Mouse (Mus musculus): ENCODE data around the gene Rad21l.

Gene Rad21l

DNA sequence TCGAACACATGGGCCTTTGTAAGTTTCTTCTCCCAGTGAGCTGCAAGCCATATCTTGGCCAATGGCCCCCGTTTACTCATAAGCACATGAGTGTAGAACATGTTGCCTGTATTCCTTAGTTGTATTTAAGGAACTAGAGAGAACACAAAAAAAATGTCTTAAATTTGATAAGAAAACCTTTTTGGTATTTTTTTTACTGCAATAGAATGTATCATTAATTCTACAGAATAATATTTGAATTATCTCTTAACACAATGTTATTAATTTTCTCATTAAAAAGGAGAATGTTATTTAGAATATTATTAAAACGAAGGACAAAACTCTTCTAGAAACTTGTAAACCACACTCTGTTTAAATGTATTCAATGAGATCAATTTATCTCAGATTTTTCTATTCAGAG lies at the start of gene Rad21l:
Rad21l (minus strand) TSS at position 101 of the 400 bp plus-strand sequence.
- 82% methylated on average over 3 of the region's 3 CpGs for WGBS

DNA sequence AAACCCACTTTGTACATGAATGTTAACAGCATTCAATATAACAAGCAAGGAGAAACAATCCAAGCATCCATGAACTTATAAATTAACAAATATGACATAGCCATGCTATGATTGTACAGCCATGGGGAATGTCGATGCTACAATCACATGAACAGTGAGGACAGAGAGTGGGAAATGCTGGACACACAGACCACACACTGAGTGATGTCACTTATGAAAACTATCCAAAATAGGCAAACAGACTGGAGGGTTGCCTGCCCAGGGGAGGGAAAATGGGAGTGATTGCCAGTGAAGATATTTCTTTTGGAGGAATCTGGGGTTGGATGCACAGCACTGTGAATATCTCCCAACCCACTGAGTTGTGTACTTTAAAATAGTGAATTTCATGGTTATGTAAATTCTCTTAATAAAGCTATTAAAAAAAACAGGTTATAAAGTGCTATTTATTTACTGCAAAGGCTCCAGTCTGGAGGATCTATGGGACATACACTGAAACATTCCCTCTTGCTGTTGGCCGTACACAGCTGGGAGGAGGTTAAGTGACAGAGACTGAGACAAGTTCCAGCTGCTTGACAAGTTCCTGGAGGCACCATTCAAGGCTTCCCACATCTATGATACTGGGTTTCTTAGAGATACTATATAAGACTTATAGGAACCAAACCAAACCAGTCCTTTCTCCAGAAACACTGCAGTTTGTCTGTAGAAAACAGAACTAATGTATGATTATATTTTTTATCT lies 48.2 kb upstream of the Rad21l start:
- 74% methylated on average over 2 of the region's 2 CpGs for WGBS

DNA sequence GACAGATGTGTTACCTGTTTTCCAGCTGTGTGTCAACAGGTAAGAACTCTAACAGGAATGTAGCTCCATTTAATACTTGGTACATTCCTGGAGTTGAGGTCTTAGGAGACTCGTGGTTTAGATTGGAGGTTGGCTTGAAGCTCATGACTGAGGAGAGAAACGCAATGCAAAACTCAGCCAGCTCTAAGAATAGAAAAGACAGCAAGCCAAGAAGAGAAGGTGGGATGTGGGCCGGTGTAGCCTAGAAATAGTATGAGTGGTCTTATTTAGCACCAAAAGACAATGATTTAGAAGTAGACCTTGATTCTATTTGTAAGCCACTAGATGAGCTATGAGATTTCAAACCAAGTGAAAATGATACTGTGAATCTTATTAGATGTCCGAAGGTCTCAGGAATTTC lies 47.2 kb upstream of the Rad21l start:
- 54% methylated on average over 4 of the region's 4 CpGs for WGBS

DNA sequence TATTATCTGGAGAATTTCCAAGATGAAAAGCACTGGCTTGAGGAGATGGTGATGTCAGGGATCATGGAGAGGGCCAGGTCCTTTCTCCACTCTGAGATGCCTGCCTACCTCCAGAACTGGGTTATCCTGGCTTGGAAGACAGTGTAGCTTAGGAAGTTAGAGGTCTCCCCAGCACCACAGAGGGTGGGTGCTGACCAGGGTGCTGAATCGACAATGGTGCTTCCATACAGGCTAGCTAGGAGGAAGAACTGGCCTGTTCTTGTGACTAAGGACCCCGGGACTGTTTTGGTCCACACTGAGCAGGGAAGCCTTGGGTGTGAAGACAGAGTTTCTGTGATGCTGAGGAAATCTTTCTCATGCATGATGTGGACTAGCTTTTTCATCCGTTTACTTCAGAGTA lies 44.3 kb upstream of the Rad21l start:
- WGBS, result 38% methylated on average over 3 of the region's 3 CpGs

DNA sequence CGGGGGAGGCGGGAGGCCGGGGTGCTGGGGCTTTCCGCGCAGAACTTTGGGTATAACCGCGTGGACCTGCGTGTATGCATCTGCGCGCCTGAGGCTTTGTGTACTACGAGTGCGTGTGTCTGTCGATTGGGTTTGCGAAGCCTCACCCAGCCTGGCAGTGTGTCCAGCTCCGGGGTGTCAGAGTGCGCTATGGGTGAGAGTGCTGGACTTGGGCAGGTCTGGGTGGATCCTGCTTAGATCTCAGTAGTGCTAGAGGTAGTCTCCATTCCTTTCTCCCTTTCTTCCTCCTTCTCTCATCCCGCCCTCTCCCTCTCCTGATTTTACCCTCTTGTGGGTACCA lies 34.5 kb upstream of the Rad21l start:
- WGBS, result 2% methylated on average over 17 of the region's 17 CpGs

DNA sequence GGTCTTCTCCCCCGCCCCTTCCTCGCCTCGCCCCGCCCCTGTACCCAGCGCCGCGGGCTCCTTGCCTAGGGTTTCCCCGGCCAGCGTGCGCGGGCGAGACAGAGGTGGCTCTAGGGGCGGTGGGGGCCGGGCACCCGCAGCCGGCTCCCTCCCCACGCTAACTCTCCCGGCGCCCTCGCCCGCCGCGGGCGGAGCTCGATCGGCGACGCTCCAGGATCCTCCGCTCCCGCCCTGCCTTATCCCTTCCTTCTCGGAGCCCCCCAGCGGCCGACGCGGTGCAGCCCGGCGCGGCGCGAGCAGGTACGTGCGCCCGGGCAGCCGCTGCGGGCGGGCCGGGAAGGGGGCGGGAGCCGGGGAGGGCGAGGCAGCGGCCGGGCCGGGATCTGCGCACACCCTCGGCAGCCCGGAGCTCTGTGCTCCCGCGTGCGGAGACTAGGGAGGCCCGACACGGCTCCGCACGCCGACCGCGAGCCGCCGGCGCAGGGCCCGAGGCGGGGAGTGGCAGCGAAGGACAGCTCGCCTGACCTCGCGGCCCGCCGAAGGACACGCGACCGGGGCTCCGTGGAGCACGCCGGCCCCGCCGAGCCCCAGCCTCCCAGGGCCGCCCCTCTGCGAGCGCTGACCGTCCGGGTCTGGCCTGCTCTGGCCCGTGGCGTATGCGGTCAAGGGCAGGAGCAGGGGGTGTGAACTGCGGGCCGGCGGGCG lies 34.0 kb upstream of the Rad21l start:
- WGBS, result under 1% methylated on average over 96 of the region's 97 CpGs

DNA sequence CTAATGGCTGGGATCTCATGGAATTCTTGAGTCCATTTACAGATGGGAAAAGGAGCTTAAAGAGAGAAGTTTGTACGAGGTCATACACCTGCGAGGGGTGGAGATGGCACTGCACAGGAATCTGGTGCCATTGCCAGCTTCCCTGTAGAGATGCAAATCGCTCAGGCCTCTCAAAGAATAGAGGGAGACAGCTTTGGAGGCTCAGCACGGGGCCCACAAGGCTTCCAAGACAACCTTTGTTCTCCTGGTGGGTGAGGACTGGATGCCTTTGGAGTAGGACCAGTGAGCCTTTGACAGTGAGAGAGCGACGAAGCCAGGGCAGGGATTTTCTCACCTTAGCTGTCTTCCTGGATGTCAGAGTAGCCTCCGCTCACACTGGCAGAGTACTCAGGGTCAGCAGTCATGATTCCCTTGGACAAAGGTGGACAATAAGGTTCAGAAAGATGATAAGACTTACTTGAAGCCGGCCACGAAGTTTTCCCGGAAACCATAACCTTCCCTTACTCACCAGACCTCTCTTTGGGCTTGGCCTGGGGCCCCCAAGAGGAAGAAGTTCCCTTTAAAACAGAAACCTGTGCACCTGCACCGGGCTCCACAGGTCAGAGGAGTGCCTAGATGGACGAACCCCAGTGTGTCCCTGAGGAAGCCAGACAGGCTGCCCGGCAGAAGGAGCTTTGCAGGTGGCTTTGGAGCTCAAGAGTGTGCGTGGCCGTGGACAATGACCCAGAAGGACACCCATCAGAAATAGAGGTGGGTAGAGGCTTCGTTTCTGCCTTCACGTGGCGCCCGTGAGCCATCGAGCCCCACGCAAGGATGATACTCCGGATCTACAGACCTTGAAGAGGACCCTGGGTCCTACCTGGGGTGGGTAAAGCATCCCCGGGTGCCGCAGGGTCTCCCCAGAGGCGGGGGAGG lies 33.2 kb upstream of the Rad21l start, which contains the start of gene Tmem74b:
Tmem74b (plus strand) TSS at position 778 of the 915 bp plus-strand sequence.
- 21% methylated on average over 25 of the region's 25 CpGs for WGBS

DNA sequence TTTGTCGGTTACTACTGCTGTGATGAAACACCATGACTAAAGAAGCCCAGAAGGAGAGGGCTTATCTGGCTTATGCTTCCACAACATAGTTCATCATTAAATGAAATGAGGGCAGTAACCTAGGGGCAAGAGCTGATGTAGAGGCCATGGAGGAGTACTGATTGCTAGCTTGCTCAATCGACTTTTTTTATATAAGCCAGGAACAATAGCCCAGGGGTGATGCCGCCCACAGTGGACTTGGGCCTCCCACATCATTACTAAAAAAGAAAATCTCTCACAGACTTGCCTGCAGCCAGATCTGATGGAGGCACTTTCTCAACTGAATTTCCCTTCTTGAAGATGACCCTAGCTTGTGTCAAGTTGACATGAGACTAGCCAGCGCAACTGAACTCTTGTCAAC lies 14.6 kb upstream of the Rad21l start:
- WGBS, result 84% methylated on average over 4 of the region's 4 CpGs

DNA sequence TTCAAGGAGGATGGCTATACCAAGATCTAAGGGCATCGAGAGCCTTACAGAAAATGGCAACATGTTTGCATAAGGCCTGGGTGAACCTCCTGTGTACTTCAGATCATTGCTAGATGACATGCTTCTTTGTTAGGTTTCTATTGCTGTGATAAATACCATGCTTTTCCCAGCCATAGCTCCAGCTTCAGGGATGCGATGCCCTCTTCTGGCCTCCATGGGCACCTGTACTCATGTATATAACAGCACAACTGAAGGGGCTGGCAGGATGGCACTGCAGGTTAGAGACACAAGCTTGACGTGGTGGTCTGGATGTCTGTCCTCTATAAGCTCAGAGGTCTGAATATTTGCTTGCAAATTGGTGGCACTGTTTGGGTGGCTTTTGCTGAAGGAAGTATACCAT lies 14.0 kb upstream of the Rad21l start:
- 58% methylated on average over 3 of the region's 3 CpGs for WGBS

DNA sequence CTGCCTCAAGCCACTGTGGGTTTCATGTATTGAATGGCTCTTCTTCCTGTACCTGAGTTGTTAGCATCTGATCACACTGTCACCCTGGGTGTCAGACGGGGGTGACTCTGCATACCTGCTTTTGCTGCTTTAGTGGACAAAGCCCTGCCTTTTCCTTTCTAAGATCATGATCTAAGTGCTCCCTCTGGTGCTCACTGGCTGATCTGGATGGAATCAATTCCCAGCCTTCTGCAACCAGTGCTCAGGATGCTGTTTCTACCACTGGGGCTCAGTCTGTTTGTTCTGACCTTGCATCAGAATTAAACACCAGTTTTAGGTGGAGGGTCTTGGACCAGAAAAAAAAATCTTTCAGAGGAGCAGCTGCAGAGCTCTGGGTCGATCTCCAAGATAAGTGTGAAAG lies 7.9 kb upstream of the Rad21l start:
- 61% methylated on average over 2 of the region's 2 CpGs for WGBS

DNA sequence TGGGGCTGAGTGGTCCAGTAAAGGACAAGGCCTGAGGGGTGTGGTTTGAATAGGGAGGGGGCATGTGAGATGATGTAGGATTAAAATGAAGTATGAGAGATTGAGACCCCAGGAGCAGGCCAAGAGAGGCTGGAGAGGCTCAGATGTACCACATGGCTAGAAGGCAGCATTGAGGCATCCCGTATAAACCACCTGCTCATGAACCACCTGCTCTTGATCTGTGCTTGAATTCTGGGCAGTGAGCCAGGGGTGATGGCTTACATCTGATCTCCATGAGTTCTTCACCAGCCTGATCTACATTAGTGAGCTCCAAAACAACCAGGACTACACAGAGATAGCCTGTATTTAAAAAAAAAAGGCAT lies 2.6 kb upstream of the Rad21l start:
- WGBS, result 53% methylated on average over 1 of the region's 1 CpGs

DNA sequence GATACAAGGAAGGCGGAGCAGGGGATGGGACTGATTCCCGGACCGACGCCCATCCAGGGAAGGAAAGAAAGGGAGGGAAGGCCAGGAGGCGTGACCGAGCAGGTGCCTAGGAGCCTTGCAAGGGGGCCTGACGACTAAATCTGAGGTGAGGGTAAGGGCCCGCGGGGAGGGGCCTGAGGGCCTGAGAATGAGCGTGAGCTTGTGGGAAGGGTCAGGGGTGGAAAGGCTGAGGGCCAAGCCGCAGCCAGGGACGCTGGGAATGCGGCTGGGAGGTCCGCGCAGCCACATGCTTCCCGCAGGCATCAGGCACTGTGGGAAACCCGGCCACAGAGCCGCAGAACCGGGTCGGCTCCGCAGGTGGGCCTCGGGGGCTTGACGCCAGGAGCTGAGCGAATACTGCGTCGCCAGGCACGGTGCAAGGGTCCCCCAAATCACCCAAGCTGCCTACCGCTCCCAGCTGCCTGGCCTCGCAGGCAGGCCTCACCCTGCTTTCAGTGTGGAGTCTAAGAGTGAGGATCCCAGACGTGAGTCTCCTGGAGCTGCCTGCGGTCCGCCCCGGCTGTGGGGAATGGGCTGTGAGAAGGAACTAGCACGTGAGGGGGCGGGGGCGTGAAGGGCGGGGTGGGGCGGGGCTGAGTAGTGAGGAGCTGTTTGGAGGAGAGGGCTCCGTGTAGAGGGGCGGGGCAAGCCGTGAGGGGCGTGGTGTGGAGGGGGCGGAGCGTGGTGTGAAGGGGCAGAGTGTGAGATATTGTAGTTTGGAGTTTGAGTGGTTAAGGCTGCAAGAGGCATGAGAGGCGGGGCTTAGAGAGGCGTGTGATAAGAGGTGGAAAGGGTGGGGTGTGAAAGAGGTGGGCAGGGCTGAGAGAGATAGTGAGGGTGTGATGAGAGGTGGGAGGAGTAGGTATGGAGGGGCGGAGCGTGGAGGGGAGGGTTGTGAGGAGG lies 2.0 kb upstream of the Rad21l start:
- WGBS, result 35% methylated on average over 48 of the region's 48 CpGs

DNA sequence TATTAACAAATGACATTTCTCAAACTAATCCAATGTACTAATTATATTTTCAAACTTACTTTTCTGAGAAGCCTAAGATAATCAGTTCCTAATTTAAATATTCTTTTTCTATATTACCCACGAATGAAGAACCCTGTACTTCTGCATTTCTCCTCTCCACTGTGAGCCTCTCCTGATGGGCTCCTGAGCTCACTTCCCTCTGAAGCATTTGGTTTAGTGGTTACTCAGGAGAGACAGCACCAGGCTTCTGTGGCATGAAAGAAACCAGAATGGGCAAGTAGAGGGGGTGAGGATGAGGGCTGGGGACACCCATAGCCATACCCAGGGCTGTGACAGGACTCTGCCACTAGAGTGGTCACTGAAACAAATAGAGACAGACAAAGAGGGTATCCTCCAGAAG lies 16.3 kb downstream of the Rad21l start:
- WGBS, result 76% methylated on average over 1 of the region's 1 CpGs

DNA sequence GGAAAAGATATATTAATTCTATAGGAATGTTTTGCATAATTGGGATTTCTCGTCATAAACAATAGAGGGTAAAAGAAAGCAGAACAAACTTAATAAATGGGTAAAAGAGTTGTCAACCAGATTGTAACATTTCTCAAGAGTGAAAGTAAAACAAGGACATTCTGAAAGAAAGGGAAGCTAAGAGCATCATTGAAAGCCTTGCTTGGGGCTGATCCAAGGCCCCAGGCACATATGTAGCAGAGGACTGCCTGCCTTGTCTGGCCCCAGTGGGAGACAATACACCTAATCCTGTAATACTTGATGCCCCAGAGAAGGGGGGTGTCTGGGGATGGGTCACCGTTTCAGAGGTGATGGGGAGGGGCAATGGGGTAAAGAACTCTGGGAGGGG lies 32.3 kb downstream of the Rad21l start:
- 52% methylated on average over 2 of the region's 2 CpGs for WGBS

DNA sequence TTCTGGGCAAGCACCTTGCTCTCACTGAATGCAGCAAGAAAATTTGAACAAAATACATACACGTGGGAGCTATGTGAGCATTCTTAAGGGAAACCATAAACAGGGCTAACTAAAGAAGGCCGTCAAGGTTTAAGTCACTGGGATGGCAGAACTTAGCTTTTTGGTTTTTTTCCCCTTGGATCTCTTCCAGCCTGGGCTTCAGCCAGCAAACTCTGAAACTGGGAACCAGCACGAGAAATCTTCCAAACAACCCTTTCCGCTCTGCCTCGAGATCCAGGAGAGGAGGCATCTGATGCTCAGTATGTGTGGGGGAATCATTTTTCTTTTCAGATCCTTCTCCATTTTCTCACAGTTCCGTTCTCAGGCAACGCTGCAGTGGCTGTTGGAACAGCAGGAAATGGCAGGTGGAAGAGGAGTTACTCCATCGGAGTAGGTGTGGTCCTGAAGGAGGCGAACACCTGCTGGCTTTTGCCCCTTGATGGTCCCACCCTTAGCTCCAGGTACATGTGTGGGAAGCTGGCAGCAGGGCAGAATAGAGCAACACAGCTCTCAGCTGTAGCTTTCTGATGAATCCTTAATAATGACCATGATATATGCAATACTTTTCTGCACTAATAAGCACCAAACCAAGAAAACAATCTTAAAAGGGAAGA lies 32.8 kb downstream of the Rad21l start:
- 29% methylated on average over 9 of the region's 9 CpGs for WGBS

DNA sequence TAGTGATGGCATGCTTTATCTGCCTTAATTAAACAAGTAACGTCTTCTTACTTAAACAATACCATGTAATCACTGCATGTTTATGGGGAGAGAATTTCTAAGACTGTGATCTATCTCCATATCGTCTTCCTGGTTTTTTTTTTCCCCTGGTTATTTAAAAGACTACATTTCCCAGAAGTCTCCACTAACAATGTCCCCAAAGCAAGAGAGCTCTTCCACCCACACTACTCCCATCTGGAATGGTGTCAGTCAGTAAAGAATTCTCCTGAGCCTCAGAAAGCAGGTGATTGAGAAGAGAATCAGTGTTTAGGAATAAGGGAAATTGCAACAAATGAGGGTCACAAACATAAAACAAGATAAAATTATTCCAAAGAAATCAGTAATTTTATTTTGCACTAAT lies 33.4 kb downstream of the Rad21l start:
- WGBS, result 20% methylated on average over 2 of the region's 2 CpGs

DNA sequence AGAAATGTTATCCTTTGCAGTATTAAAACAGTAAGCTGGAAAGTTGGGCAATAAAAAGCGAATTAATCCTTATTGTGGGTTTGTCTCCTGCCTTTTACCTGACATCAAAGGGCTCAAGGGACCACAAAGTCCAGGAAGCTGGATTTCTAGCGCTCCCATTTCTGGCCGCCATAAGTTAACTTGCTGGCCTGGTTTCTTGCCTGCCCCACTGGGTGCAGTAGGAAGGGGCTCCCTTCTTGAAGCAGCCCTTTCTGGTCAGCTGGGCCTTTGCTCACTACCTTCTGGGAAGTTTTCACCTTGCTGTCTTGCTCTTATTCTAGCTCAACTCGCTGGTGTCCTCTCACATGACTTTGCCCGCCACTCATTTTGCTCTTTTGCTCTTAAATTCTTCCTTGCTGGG lies 35.4 kb downstream of the Rad21l start:
- 87% methylated on average over 5 of the region's 5 CpGs for WGBS

DNA sequence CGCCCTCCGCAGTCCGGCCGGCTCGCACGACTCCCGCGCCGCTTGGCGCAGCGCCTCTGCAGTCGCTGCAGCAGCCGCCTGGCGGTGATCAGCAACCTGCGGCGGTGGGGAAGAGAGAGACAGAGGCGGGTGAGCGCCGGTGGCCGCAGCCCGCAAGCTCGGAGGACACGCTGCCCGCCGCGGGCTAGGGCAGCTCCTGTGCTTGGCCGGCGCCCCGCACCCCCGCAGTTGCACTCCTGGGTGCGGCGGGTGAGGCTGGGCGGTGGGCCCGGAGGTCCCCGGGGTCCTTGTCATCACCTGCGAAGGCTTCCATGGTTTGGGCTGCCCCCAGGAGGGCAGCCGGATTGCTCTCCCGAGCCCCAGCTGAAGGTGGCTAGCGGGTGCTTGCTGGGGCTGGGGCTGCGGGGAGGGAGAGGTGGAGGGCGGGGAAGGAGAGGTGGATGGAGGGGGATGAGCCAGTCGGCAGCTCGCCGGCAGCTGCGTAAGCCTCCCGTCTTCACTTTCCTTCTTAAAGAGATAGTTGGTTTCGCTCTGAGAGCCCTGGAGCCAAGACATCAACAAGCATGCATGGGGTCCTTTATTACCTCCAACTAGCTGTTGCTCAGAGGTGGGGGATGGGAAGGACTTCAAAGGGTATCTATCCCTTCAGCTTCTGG lies 36.0 kb downstream of the Rad21l start, which contains the start of gene Snph:
Snph (minus strand) TSS at position 435 of the 656 bp plus-strand sequence.
- under 1% methylated on average over 47 of the region's 47 CpGs for WGBS

DNA sequence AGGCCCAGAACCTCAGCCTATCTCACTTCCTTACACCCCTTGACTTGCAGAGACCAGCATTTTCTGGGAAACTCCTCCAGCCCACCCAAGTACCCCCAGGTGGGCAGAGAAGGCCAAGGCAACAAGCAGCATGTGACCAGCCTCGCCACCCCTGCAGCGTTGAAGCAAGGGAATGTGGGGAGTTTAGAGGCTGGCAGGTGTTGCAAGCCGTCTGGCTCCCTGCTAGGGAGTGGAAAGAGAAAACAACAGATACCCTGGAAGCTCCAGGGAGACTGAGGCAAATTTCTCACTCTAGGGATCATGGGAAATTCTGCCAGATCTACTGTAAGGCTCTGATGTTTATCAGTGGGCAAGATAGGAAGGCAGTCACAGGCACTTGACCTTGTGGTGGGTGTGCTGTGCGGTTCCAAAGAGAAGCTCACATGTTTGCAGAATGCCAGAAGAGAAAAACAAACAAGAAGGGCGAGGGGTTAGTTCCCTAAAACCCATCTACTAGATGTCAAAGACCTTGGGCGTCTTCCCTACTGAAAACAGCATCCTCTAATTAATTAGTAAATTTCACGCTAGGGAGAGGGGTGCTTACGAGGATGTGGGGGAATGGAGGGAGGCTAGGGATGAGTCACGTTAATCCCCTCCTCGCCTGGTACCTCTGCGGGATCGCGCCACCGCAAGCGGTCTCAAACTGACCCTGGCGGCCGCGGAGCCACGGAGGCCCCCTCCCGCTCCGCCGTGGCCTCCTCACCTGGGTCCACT lies 36.8 kb downstream of the Rad21l start:
- WGBS, result 5% methylated on average over 22 of the region's 22 CpGs
